Mouse (Mus musculus): Measurements from ENCODE around the gene Tmem69. TPM values are rescaled to one million over a fixed set of nuclear protein-coding genes. Genes with fewer than 3 reads are reported as not detected.

Gene Tmem69
- total and polyA plus RNA-seq, 2 experiments from 2014 or later = 19.6 to 28.2 TPM

GRCm38 (mm10) chr4:116558151-116558882, 2.6 kb upstream of the Tmem69 start:
- DNase-seq (ENCODE audit: low spot score) = peak; percentile 30
- H3K4me2 ChIP-seq (ENCODE audit: low read depth, low read length) = peak overlapping the region; percentile 81
- H3K9me3 ChIP-seq (replicated peaks; ENCODE audit: control insufficient read depth, low read length) = no peaks in the 10 kb centered on the region
- peaks cover 15% of the 10 kb centered on the region for H3K4me1 ChIP-seq (ENCODE audit: control insufficient read depth, insufficient read depth)
- peak overlapping the region; percentile 99 for H3K27ac ChIP-seq (ENCODE audit: low read depth)
- H3K36me3 ChIP-seq (replicated peaks; ENCODE audit: control insufficient read depth, insufficient read depth, low read length) = peaks cover 9% of the 10 kb centered on the region
- TF ChIP-seq CTCF (IDR thresholded peaks at IDR 0.05; ENCODE audit: low read depth) = no peak
- TF ChIP-seq EP300 (IDR thresholded peaks at IDR 0.05; ENCODE audit: low read depth) = no peak
- no peak for ATAC-seq (ENCODE audit: insufficient read depth, low read depth)
- peak overlapping the region; percentile 99 for H3K4me3 ChIP-seq (ENCODE audit: low read depth, low read length)
- H3K27me3 ChIP-seq (ENCODE audit: control insufficient read depth, insufficient read depth, low read length) = no peaks in the 10 kb centered on the region
- WGBS = 1% methylated on average over 15 of the region's 15 CpGs
- peak overlapping the region; percentile 91 for H3K9ac ChIP-seq (replicated peaks; ENCODE audit: low read depth, low read length)

GRCm38 (mm10) chr4:116557306-116558121, 1.8 kb upstream of the Tmem69 start, which contains the start of gene Gpbp1l1:
Gene Gpbp1l1 (plus strand): TSS chr4:116557658.
- Histone ChIP-seq H3K9ac (replicated peaks; ENCODE audit: low read depth, low read length) (peak within 1 kb of the TSS; percentile 91), H3K4me1 (ENCODE audit: control insufficient read depth, insufficient read depth) (peaks cover 15% of the 10 kb centered on the region), H3K4me3 (ENCODE audit: low read depth, low read length) (peak within 1 kb of the TSS; percentile 99), H3K36me3 (replicated peaks; ENCODE audit: control insufficient read depth, insufficient read depth, low read length) (peaks cover 16% of the 10 kb centered on the region), H3K9me3 (replicated peaks; ENCODE audit: control insufficient read depth, low read length) (no peaks in the 10 kb centered on the region), H3K4me2 (ENCODE audit: low read depth, low read length) (peak within 1 kb of the TSS; percentile 81), H3K27ac (ENCODE audit: low read depth) (peak within 1 kb of the TSS; percentile 99), H3K27me3 (ENCODE audit: control insufficient read depth, insufficient read depth, low read length) (no peaks in the 10 kb centered on the region)
- no peak; the same call in 1 of the 2 replicates for TF ChIP-seq EP300 (IDR thresholded peaks at IDR 0.05; ENCODE audit: low read depth)
- peak; percentile 41 for TF ChIP-seq CTCF (IDR thresholded peaks at IDR 0.05; ENCODE audit: low read depth)
- ATAC-seq (ENCODE audit: insufficient read depth, low read depth) = peak; percentile 97
- WGBS = under 1% methylated on average over 78 of the region's 78 CpGs
- DNase-seq (ENCODE audit: low spot score) = peak; percentile 97

- no peaks in the 10 kb centered on the region for H3K9me3 ChIP-seq (replicated peaks; ENCODE audit: control insufficient read depth, low read length)
- DNase-seq (ENCODE audit: low spot score) (peak; percentile 93), ATAC-seq (ENCODE audit: insufficient read depth, low read depth) (peak; percentile 92)
- peak overlapping the region; percentile 91 for H3K9ac ChIP-seq (replicated peaks; ENCODE audit: low read depth, low read length)
- under 1% methylated on average over 28 of the region's 28 CpGs for WGBS
- peaks cover 20% of the 10 kb centered on the region for H3K36me3 ChIP-seq (replicated peaks; ENCODE audit: control insufficient read depth, insufficient read depth, low read length)
- peak overlapping the region; percentile 99 for H3K4me3 ChIP-seq (ENCODE audit: low read depth, low read length)
- no peak for TF ChIP-seq CTCF (IDR thresholded peaks at IDR 0.05; ENCODE audit: low read depth)
- H3K4me2 ChIP-seq (ENCODE audit: low read depth, low read length) = peak overlapping the region; percentile 81
- peaks cover 15% of the 10 kb centered on the region for H3K4me1 ChIP-seq (ENCODE audit: control insufficient read depth, insufficient read depth)
- H3K27me3 ChIP-seq (ENCODE audit: control insufficient read depth, insufficient read depth, low read length) = no peaks in the 10 kb centered on the region
- peak overlapping the region; percentile 99 for H3K27ac ChIP-seq (ENCODE audit: low read depth)
These were observed 997 bp upstream of the Tmem69 start for GRCm38 (mm10) chr4:116556561-116557305.

GRCm38 (mm10) chr4:116553035-116553434, 2.7 kb downstream of the Tmem69 start:
- TF ChIP-seq CTCF (IDR thresholded peaks at IDR 0.05; ENCODE audit: low read depth) (no peak), EP300 (IDR thresholded peaks at IDR 0.05; ENCODE audit: low read depth) (no peak)
- H3K27me3 ChIP-seq (ENCODE audit: control insufficient read depth, insufficient read depth, low read length) = no peaks in the 10 kb centered on the region
- H3K4me2 ChIP-seq (ENCODE audit: low read depth, low read length) = no peak overlapping the region
- DNase-seq (ENCODE audit: low spot score) (no peak), ATAC-seq (ENCODE audit: insufficient read depth, low read depth) (no peak)
- H3K9me3 ChIP-seq (replicated peaks; ENCODE audit: control insufficient read depth, low read length) = no peaks in the 10 kb centered on the region
- no peak overlapping the region for H3K4me3 ChIP-seq (ENCODE audit: low read depth, low read length)
- 82% methylated on average over 3 of the region's 3 CpGs for WGBS
- H3K4me1 ChIP-seq (ENCODE audit: control insufficient read depth, insufficient read depth) = 0 out of 2 replicates have a peak, but pooled peaks cover 5% of the 10 kb centered on the region
- no peak overlapping the region for H3K27ac ChIP-seq (ENCODE audit: low read depth)
- no peak overlapping the region for H3K9ac ChIP-seq (replicated peaks; ENCODE audit: low read depth, low read length)
- H3K36me3 ChIP-seq (replicated peaks; ENCODE audit: control insufficient read depth, insufficient read depth, low read length) = peaks cover 20% of the 10 kb centered on the region

GRCm38 (mm10) chr4:116550432-116550831, 5.3 kb downstream of the Tmem69 start:
- no peaks in the 10 kb centered on the region for H3K9me3 ChIP-seq (replicated peaks; ENCODE audit: control insufficient read depth, low read length)
- TF ChIP-seq CTCF (IDR thresholded peaks at IDR 0.05; ENCODE audit: low read depth) (no peak), EP300 (IDR thresholded peaks at IDR 0.05; ENCODE audit: low read depth) (no peak)
- no peaks in the 10 kb centered on the region for H3K4me1 ChIP-seq (ENCODE audit: control insufficient read depth, insufficient read depth)
- WGBS = 49% methylated on average over 1 of the region's 1 CpGs
- DNase-seq (ENCODE audit: low spot score) (no peak), ATAC-seq (ENCODE audit: insufficient read depth, low read depth) (no peak)
- H3K36me3 ChIP-seq (replicated peaks; ENCODE audit: control insufficient read depth, insufficient read depth, low read length) = peaks cover 20% of the 10 kb centered on the region
- H3K4me3 ChIP-seq (ENCODE audit: low read depth, low read length) = no peak overlapping the region
- H3K9ac ChIP-seq (replicated peaks; ENCODE audit: low read depth, low read length) = no peak overlapping the region
- H3K27me3 ChIP-seq (ENCODE audit: control insufficient read depth, insufficient read depth, low read length) = no peaks in the 10 kb centered on the region
- H3K27ac ChIP-seq (ENCODE audit: low read depth) = no peak overlapping the region
- no peak overlapping the region for H3K4me2 ChIP-seq (ENCODE audit: low read depth, low read length)
